Mouse (Mus musculus) heart, adult 9 months (tissue): ENCODE results near the gene 4933407L21Rik.

Experiments used
- DNase-seq, 2 experiments: peaks; one replicate each; pipeline ENCODE4 v3.0.0; 2022; ENCODE audit warnings: low spot score in 2 of 2

4933407L21Rik gene

DNA sequence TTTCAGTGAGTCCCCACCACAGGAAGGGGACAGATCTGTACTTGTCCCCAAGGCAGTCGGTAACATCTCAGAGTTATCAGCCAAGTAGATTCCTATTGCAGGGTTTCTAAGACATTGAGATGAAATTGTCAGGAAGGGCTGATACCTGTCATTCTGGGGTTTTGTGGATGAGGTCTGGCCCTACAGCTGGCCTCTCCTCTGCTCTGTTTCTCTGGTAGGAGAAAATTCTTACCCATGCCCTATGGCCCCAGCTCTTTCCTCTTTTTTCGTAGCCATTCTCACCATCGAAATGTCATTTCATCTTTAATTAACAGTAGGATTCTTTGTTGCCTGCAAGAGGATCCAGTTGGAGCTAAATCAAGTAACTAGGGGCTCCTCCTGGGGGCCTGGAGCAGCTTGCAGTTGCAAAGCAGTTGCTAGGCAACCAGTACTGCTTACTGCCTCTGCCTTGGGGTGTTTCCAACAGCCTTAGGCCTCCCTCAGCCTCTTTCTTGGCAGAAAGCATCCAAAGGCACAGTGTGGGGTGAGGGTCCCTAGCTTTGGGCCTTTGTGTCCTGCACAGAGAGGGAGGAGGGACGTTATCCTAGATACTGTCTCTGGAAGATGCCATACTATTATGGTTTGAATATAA is at the start of gene 4933407L21Rik:
TSS of gene 4933407L21Rik (plus strand) at position 427 of the 631 bp plus-strand sequence.
- no peak for DNase-seq

DNA sequence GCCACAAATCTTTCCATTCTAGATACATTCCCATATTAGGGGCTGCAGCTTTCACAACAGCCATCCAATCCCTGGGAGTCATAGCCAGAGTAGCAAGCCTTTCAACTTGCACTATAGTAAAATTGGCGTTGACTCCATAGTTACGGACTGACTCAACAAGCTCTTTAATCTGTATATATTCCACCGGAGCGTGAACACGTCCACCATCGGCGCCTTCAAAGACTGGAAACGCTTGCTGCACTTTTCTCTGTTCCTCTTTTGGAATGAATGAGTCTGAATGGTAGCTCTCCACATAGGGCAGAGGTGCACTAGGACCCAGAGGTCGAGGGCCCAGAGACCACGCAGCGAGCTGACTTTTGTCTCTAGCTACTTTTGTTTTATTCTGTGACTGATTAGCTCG is 46.3 kb upstream of the 4933407L21Rik start:
- no peak for DNase-seq

DNA sequence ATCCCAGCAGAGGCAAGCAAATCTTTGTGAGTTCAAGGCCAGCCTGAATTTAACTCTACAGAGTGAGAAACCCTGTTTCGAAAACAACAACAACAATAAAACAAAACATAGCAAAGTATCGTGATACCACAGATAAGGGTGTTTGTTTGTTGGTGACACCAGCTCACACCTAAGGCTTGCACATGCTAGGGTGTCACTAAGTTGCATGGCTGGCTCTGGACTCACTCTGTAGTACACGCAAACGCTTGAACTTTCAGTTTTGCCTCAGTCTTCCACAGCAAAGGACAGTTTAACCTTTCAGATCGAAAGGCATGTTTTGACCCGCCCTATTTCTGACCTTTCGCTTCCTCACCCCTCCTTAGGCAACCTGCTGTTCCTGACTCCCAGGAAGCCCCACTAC is 41.1 kb upstream of the 4933407L21Rik start:
- DNase-seq = no peak

DNA sequence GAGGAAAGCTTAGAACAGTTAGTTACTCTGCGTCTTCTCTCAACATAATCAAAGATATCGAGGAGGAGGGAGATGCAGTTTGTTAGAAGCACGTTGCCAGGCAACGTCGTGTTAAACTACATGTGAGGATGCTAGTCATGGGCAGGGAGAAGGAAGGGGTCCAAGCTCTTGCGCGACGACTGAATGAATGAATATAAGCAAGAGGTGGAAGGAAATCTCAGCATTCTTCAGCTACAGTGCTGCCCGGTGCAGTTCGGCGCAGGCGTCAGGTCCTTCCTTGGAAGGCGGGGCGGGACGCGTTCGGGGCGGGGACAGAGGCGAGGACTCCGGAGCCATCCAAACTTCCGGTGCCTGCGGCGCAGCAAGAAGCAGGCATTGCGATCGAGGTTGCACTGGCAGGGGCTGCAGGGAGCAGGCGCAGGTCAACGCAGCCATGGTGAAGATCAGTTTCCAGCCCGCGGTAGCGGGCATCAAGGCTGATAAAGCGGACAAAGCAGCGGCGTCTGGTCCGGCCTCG is 34.0 kb upstream of the 4933407L21Rik start, which contains the start of gene Itm2c:
TSS of gene Itm2c (plus strand) at position 51 of the 517 bp plus-strand sequence.
- peak; percentile 83 to 85 for DNase-seq

DNA sequence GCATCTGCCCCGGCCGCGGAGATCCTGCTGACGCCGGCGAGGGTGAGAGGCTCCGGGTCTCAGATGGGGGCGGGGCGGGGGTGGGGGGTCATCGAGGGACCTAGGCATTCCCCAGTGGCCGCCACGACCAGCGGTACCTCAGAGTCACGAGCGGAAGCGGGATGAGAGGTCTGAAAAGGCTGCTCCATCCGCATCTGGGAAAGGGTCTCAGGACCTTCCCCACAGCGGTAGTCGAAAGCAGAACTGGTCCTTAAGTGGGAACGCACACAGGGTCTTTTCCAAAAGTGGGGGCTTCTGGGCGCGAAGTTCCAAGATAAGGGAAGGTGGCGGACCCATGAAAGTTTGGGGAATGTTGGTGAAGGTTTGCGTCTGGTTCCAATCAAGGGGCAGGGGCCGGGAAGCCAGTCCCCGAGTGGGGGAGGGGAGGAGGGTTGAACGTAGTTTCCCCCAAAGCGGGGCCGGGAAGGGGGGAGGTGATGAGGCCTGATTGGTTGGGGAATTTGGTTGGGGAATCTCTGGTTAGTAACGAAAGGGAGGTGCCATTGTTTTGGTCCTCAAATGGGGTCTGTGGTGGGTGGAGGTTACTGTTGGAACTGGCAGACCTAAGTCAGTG is 33.4 kb upstream of the 4933407L21Rik start:
- peak in 1 of 2 experiments; percentile 37 for DNase-seq

DNA sequence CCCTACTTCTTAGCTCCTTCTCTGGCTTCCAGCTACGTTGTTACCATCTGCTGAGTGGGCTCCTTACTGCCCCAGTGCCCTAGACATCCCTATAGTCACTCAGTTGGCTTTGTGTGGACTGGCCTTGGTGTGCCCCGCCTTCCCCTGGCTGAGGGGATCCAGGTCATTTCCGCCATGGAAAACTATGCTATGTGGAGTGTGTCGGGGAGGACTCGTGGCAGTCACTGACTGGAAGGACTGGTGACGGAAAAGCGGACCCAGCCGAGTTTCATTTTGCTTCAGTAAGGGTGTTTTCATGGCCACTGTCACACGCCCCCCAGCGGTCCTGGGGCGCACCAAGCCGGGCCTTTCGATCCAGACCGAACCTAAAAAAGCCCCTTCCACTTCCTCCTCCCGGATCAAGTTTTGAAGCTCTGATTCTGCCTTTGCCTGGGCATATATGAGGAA is 32.9 kb upstream of the 4933407L21Rik start:
- peak; percentile 73 to 81 for DNase-seq

DNA sequence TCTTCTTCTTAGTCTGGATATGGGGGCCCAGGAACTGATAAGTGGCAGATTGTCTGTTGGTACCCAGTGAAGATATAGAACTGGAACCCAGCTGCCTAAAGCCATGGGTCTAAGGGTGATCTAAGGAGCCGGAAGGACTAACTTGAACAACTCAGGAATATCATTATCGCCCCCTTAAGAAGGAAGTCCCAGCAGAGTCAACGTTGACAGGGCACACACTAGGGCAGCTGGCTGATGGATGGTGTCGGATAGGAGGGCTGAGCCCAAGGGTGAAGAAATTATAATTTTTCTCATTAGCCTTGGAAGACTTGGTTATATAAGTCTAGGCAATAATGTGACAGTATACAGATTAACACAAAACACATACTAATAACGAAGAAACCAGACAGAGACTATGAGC is 32.2 kb upstream of the 4933407L21Rik start:
- DNase-seq = no peak

DNA sequence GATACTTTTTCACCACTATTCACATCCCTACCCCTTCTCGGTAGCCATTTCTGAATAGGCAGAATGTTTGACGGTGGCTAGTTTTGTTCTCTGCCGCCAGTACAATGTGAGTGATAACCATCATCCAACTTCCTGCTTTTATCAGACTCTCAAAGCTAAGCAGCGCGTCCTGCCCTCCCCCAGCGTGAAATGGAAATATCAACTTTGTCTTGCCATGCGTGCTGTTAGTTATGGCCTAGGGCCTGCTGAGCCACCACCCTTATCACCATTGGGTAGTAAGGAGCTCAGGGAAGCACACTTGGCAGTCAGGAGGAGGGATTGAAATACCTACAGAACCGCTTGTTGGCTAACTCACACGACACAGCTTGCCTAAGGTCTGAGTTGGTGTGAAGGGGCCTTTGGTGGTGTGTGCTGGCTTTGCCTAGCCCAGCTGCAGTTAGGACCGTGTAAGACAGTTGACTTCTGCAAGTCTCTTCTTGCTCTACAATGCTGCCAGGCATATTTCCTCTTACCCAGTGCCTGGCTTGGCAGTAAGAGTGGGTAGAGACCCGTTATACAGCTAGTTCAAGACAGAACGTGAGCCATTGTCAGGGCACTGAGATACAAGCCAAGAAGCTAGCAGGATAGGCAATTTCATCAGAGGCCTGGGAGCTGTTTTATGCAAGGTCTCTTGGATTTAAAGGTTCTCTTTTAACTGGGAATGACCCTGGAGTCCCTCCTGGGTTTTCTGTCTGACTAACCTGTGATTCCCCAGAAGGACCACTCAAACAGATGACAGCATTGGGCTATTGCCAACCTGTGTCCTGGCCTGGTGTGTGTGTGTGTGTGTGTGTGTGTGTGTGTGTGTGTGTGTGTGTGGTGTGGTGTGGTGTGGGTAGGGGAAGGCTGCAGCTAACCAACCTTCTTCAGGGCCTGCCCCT is 31.2 kb upstream of the 4933407L21Rik start:
- DNase-seq = peak in 1 of 2 experiments; percentile 29

DNA sequence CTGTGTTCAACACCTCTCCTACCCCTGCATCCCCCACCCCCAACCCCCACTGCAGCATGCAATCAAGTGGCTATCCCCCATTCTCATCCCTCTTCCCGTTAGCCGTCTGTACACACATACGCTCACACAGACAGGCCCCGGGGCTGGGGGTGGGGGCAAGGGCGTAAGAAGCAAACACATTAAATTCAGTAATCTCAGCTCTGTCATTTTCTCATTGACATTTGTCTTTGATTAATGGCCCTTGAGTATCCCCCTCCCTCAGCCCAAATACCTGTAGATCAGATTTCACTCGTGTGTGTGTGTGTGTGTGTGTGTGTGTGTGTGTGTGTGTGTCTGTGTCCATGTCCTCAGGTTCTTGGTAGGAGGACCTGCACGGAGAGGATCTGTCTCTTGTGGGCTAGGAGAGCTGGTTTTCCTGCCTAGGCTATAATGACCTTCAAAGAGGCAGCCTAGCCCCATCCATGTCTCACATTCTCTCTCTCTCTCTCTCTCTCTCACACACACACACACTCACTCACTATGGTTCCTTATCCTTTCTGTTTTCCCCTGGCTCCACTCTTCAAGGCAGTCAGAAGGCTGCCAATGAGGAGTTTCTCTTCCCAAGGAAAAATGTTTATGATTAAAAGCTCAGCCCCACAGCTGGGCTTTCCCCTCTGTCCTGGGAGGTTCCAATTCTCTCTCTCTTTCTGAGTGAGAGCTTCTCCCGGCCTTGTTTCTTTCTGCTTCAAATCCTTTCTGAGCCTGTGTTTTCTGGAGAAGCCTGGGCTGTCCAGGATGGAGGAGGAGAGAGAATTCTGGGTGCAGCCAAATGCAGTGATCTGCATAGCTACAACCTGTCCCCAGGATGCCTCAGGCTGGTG is 30.2 kb upstream of the 4933407L21Rik start:
- DNase-seq = no peak

DNA sequence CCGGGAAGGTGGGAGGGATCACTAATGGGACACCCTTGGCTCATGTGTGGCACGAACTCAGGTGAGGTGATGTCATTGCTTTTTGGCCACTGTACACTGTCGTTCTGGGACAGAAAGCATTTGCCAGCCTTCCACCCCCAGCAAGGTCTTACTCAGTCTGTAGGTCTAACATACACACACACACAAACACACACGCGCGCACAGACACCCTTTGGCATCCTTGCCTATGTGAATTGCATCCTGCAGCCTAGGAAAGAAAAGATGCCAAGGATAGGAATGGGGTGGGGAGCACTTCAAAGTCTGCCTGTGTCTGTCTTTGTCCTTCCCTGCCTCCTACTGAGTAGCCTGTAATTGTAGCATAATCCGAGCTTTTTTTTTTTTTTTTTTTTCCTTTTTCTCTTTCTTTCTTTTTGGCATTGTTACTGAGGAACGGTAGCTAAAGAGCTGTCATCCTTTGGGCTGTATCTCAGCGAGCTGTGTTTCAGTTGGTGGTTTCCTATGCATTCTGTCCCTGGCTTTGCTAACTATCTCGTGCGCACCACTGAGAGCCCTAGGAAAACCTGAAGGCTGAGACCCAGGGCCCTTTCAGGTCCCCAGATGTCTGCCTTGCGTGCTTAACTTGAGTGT is 29.4 kb upstream of the 4933407L21Rik start:
- no peak for DNase-seq

DNA sequence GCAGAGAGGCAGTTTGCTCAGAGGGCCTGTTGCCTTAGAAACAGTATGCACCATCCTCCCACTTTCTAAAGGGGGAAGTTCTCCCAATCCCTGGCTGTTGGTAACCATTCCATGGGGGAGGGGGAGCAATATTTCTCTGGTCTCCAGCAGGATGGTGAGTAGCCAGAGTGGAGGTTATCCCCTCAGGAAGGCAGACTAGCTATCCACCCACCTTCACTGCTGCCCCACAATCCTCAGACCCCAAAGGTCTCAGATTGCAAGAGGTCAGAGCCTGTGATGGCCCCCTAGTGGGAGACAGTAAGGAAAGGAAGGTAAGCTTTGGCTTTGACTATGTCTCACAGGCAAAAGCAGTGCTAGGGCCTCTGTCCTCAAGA is 28.9 kb upstream of the 4933407L21Rik start:
- DNase-seq = no peak

DNA sequence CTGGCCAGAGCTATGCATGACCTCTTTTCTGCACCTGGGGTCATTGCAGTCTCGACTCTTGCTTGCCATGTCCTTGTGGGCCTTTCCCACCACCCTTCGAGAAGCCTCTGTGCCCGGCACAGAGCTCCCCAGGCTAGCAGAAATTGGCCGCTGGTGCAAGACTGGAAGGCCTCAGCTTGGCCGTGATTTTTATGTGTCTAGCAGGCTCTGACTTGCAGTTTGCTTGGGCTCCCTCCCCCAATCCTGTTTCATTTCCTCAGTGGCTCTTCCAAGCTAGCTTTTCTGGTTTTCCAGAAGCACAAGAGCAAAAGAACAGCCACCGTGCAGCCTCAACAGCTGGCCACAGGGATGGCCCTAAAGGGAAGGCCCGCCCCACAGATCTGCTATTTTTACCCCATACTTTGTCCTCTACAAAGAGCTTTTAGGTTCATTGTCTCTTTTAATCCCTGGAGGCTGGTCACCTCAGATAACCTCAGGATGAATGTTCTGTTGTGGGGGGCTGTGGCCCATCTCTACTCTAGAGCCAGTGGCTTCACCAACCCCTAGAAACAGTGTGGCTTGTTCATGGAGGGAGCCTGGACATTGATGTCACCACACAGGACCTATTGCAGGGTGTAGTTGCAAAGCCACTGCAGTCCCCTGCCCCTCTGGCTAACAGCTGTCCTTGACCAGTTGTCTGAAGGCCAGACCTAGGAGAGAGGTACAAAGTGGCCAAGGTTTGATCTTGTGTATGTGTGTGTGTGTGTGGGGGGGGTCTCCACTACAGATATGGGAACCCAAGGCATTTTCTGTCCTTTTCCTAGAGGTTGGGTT is 27.6 kb upstream of the 4933407L21Rik start:
- DNase-seq = peak in 1 of 2 experiments; percentile 50

DNA sequence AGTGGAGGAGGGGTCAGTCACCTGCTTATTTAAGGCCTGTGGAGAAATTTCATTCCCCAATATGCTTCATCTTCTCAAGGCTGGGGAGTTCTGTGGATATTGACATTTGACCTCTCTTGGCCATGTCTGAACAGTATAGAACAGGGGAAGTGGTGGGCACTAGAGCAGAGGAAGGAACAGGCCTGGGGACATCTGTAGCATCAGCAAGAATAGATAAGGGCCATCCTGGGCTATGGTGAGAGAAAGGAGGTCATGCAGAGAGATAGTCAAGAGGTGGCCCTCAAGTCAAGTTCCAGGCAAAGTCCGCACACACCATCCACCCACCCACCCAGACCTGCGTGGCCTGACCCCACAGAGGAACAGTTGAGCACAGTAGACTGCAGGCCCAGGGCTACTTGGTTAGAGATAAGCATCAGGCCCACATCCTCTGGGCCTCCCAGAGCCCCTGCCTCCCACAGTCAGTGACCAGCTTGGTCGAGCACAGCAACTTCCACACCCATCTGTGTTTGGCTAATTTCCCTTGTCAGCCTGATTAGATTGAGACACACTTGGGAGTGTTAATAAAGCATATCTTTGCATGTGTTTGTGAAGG is 26.7 kb upstream of the 4933407L21Rik start:
- DNase-seq = peak; percentile 38 to 49

DNA sequence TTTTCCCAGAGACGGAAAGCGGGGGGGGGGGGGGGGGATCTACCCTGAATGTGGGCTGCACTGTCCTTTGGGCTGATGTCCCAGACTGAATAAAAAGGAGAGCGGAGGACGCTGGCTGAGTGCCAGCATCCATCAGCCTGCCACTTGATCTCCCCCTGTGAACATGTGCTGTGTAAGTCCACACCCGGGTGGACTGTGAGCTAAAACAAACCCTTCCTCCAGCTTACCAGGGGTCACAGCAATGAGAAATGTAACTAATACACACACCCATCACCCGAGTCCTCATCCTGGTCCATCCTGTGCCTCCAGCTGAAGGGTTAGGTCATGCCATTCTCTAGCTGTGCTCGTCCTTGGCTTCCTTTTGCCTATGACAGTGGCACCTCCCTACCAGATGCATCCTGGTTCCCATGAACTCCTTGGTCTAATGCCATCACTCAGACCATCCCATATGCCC is 26.1 kb upstream of the 4933407L21Rik start:
- peak; percentile 27 to 47 for DNase-seq

DNA sequence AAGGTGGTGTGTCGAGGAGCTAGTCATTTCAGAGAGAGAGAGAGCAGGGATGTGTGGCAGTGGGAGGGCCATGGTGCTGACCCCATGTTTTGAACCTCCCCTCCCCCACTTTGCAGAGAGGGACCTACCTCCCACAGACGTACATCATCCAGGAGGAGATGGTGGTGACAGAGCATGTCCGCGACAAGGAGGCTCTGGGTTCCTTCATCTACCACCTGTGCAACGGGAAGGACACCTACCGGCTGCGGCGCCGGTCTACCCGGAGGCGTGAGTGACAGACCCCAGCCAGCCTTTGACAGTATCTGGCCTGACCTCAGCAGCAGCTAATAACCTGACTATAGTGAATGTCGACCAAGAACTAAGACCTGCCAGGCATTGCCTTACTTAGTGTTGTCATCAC is 21.4 kb upstream of the 4933407L21Rik start:
- no peak for DNase-seq

DNA sequence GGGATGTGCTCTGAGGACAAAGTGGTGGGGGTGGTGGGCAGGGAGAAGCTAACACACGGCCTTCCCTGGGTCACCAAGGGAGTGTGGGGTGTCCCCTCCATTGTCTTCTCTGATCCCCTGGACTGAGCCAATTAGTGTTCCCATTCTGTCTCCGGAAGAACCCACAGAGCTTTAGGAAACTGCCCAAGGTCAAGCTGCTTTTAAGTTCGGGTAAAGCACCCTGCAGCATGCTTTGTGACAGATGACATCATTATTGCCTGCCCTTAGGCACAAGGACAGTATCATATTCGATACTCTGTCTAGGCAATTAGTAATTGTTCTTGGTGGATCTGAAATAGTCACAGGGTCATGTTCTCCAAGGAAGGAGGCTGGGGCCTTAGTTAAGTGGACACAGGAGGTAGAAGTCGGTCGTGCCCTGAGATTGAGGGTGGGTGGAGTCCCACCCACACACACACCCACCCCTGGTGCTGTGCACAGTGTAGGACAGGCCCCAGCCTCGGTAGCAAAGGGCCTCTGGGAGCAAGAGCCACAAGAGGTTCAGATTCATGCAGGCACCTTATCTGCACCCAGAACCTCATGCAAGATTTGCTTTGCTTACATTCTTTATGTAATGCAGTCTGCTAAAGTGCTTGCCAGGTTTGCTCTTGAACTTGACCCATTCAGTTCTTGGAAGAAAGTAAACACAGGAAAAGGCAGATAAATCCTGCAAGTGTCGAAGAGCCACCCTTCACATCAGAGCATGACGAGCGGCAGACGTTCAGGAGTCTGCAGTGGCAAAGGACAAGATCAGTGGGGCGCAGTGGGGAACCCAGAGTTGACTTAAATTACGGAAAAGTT is 19.3 kb upstream of the 4933407L21Rik start:
- DNase-seq = no peak

DNA sequence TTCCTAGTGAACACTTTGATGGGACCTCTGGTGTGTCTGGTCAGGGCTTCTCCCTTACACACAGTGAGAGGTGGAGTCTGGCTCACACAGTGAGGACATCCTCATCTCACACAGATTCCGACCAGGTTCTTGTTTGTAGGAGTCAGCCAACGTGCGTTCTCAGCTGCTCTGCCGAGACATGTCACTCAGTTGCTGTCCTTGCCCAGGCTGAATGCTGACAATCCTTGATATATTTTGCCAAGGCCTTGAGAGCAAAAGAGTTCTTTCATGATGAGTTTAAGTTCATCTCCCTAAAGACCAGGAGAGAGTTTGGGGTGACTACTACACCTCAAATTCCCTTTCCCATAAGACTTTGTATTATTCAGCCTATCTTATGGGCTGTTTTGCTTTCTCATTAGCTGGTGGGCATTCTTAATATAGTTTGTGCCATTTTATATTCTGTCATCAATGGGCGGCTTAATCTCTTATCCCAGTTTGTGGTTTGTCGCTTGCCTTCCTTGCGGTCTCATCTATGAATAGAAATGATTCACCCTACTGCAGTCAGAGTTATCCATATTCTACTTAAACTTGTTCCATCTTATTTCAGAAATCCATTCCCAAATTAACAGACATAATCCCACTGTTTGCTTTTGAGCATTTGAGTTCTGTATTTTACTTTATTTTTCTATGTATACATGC is 15.1 kb upstream of the 4933407L21Rik start:
- DNase-seq = no peak

DNA sequence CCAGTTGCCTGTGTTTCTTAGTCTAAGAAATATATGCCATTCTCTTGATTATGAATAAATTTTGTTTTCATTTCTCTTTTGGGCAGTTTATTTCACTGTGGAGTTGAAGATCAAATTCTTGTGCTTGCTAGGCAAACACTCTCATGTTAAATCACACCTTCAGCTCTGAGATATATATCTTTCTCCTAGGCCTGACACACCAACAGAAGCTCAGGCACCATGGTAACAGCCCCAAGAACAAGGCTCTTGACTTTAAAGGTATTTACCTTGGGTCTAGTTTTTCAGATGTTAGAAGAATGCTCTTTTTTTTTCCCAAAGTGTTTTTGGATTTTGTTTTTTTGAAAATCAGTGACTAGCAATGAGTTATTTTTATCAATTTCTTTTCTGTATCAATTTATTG is 12.4 kb upstream of the 4933407L21Rik start:
- DNase-seq = no peak
